8 mouse cellular contexts compared by ENCODE assay signal in genomic region chr9:99568347-99569070, GRCm38 (mm10). TPM values are rescaled to one million over a fixed set of nuclear protein-coding genes. Genes with fewer than 3 reads are reported as not detected.
A peak's percentile ranks its signal among the peaks of the same experiment; 100 is the strongest.
DNase-seq lines count a peak whose midpoint lies in the region; ATAC-seq and TF ChIP-seq lines count a peak whose summit lies in the region.

Gene Armc8, minus strand, starts transcription at chr9:99568899.

- peak; percentile 96 for ATAC-seq in kidney, embryonic 15.5 days (replicated peaks; ENCODE audit: low FRiP score)
- peak; percentile 73 for ATAC-seq in monocyte, adult 5-6 weeks (replicated peaks; ENCODE audit: insufficient number of reproducible peaks, low FRiP score, low TSS enrichment, poor library complexity, severe bottlenecking)

- under 1% methylated on average over 70 of the region's 70 CpGs for WGBS in heart, embryonic 10.5 days
- WGBS in kidney, embryonic 15.5 days = under 1% methylated on average over 70 of the region's 70 CpGs

- peak within 1 kb of the TSS; percentile 85 for H3K27ac ChIP-seq in bone marrow macrophage, adult 2 months (ENCODE audit: insufficient read depth, low read depth, low read length)
- peak within 1 kb of the TSS; percentile 95 for H3K27ac ChIP-seq in embryonic fibroblast, embryonic 13.5 days (ENCODE audit: insufficient read depth, low read length)
- H3K27ac ChIP-seq in heart, embryonic 10.5 days = peak within 1 kb of the TSS; percentile 99
- H3K27ac ChIP-seq in kidney, embryonic 15.5 days = peak within 1 kb of the TSS; percentile 98

- TF ChIP-seq POLR2A in bone marrow macrophage, adult 2 months (IDR thresholded peaks at IDR 0.05; ENCODE audit: borderline replicate concordance, low read depth, low read length) = no peak
- TF ChIP-seq POLR2A in embryonic fibroblast, embryonic 13.5 days (IDR thresholded peaks at IDR 0.05; ENCODE audit: low read depth, low read length) = peak; percentile 61; the same call in 1 of the 2 replicates

- H3K27me3 ChIP-seq in heart, embryonic 10.5 days (ENCODE audit: insufficient read depth, poor library complexity, severe bottlenecking) = no peaks in the 10 kb centered on the region
- H3K27me3 ChIP-seq in kidney, embryonic 15.5 days = no peaks in the 10 kb centered on the region

- peak; percentile 97 for DNase-seq in A20 (ENCODE audit: low read depth, low spot score)
- DNase-seq in heart, embryonic 10.5 days (ENCODE audit: low spot score) = peak; percentile 94
- peak; percentile 93 for DNase-seq in liver
- DNase-seq in spleen, postnatal 4 days (ENCODE audit: low spot score in 2 of 2) = peak; percentile 91 to 95

- TF ChIP-seq CTCF in bone marrow macrophage, adult 2 months (IDR thresholded peaks at IDR 0.05; ENCODE audit: low read depth, low read length) = no peak
- TF ChIP-seq CTCF in embryonic fibroblast, embryonic 13.5 days (IDR thresholded peaks at IDR 0.05; ENCODE audit: borderline replicate concordance, insufficient read depth, low read length) = no peak

- H3K36me3 ChIP-seq in heart, embryonic 10.5 days = no peaks in the 10 kb centered on the region
- no peaks in the 10 kb centered on the region for H3K36me3 ChIP-seq in kidney, embryonic 15.5 days

- H3K4me2 ChIP-seq in kidney, embryonic 15.5 days = peak within 1 kb of the TSS; percentile 70

- H3K9me3 ChIP-seq in heart, embryonic 10.5 days = no peaks in the 10 kb centered on the region
- no peaks in the 10 kb centered on the region for H3K9me3 ChIP-seq in kidney, embryonic 15.5 days (replicated peaks)

- H3K4me3 ChIP-seq in bone marrow macrophage, adult 2 months (ENCODE audit: insufficient read depth, low read length) = peak within 1 kb of the TSS; percentile 99
- H3K4me3 ChIP-seq in embryonic fibroblast, embryonic 13.5 days (ENCODE audit: insufficient read depth, low read length) = peak within 1 kb of the TSS; percentile 91
- peak within 1 kb of the TSS; percentile 95 for H3K4me3 ChIP-seq in heart, embryonic 10.5 days
- H3K4me3 ChIP-seq in kidney, embryonic 15.5 days (replicated peaks) = peak within 1 kb of the TSS; percentile 81

- H3K9ac ChIP-seq in kidney, embryonic 15.5 days = peak within 1 kb of the TSS; percentile 87

- H3K4me1 ChIP-seq in bone marrow macrophage, adult 2 months (ENCODE audit: control insufficient read depth, insufficient read depth, low read length) = peaks cover 8% of the 10 kb centered on the region
- peaks cover 3% of the 10 kb centered on the region for H3K4me1 ChIP-seq in embryonic fibroblast, embryonic 13.5 days (ENCODE audit: control insufficient read depth, insufficient read depth, low read length)
- peaks cover 11% of the 10 kb centered on the region; the same call in 1 of the 2 replicates for H3K4me1 ChIP-seq in heart, embryonic 10.5 days
- H3K4me1 ChIP-seq in kidney, embryonic 15.5 days = peaks cover 18% of the 10 kb centered on the region

RNA-seq across cellular contexts. Expression of gene Armc8, which starts in this region (rescaled TPM):
- polyA plus RNA-seq in bone marrow macrophage, adult 2 months (2012; ENCODE audit: insufficient read depth, insufficient read length, missing spikeins) = 16.1 and 17.4 TPM in 2 replicates
- 23.9 and 32.3 TPM in 2 replicates for polyA plus RNA-seq in embryonic fibroblast, embryonic 13.5 days (2011; ENCODE audit: insufficient read length, low read depth, missing spikeins)
- 22.7 and 26.3 TPM in 2 replicates for polyA plus RNA-seq in heart, embryonic 10.5 days (2016; fragmentation: Nextera tagmentation; extraction: Ambion mirVana)
- 23.1 and 23.9 TPM in 2 replicates for polyA plus RNA-seq in kidney, embryonic 15.5 days (2015; fragmentation: Nextera tagmentation; extraction: Ambion mirVana)
- 28.9 to 34.8 TPM (median 29.1 TPM) in 3 replicates for total RNA-seq in monocyte, adult 5-6 weeks (2017)

Comparison
In these comparisons a context has a peak if more than half of its experiments do, and no peak if none do; other contexts are left out.
1. Peak in every context shown above with its lines: DNase-seq, ATAC-seq, H3K4me3 ChIP-seq and H3K27ac ChIP-seq.